Mouse (Mus musculus): ENCODE data around the gene Rbks. TPM values are rescaled to one million over a fixed set of nuclear protein-coding genes. Genes with fewer than 3 reads are reported as not detected.
A peak's percentile ranks its signal among the peaks of the same experiment; 100 is the strongest.

The Rbks gene
- 3.1 and 3.6 TPM in 2 replicates for polyA plus RNA-seq (2012; rRNA removed)

DNA sequence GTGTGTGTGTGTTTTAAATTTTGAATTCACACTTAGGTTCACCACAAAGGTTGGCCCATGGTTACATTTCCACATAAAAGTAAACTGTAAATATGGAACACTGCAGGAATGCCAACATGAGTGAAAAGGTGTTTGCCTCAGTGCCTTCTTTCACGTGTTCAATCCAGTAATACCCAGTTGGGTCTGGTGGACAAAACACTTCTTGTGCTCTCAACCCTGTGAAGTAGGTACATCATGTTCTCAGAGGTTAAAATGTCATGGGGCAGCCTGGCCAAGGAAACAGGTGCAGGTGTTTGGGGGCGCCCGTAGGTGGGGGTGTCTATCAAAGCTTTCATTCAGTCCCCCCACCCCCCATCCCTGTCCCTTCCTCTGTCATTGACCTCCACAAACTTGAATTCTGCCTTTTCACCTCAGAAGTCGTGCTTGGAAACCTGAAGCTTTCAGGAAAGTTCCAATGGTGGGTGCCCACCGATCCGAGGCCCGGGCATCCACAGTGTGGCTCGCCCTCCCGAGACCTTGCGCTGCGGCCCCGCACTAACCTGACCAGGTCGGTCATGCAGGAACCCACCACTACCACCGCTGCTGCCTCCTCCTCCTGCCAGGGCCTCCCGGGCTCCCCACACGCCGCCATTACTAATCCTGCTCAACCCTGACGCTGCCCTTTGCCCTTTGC, at the start of gene Rbks:
TSS of gene Rbks (minus strand) at position 657 of the 673 bp plus-strand sequence.
- no peak for DNase-seq (ENCODE audit: extremely low spot score in 1 of 2, low spot score in 1 of 2)

DNA sequence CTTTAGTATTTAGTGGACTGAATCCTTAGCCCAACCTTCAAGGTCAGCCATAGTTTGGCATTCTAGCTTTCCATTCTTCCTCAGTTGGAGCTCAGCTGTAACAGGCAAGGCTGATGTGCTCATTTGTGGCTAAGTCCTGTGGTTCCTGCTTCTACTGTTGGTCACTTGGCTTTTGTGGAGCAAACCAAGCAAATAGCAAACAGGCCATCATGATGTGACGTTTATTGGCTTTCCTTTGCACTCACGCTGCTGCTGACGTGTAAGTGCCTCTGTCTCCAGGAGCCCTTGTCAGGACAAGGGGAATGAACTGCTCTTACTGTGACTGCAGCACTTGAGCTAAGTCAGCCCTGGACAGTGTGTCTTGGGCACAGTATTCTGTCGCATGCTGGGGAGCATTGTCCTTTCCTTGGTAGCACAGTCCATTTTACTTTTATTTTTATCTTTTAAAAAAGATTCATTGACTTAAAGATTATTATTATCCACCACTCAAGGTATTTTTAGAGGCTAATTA, 45.1 kb upstream of the Rbks start:
- DNase-seq (ENCODE audit: extremely low spot score in 1 of 2, low spot score in 1 of 2) = no peak

DNA sequence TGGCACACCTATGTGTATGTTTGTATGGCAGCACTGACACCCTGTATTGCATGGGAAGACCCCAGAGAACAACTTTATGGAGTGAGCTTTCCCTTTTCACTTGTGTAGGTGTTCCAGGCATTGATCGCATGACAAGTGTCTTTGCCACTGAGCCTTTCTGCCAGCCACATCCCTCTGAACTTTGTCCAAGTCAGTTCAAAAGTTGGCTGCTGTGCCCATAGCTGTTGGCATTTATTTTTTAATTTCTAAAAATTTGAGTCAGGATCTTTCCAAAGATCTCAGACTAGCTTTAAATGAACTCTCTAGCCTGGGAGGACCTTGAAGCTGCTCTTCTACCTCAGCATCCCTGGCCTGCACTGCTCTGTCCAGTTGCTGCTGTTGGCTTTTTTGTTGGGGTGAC, 44.5 kb upstream of the Rbks start:
- DNase-seq (ENCODE audit: extremely low spot score in 1 of 2, low spot score in 1 of 2) = no peak

DNA sequence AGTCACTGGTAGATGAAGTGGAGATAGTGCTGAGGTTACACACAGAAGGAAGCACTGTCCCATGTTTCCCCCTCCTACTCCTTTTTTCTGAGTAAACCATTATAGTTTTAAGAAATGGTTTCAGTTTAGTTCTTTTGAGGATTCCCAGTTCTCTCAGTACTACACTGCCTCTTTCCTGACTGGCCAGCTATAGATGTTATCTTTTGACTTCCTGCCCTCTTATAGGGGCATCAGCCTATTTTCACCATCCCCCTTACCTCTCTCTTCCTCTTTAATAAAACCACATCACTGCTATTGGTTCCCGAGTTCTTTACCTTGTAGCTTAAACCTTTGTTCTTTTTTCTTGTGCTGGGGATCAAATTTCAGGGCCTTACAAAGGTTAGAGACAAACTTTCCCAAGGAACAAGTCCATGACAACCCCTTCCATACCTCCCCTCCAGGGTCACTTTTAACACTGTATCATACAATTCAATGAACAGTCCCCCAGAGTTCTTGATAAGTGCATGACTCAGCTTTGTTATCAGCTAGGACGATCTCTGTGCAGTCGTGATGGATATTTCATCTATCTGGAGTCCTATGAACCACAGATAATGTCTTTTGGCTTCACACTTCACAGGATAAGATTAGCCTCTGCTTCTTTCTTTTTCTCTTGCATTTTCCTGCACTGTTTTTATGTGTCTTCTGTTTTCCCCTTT, 35.4 kb upstream of the Rbks start:
- DNase-seq (ENCODE audit: extremely low spot score in 1 of 2, low spot score in 1 of 2) = no peak

DNA sequence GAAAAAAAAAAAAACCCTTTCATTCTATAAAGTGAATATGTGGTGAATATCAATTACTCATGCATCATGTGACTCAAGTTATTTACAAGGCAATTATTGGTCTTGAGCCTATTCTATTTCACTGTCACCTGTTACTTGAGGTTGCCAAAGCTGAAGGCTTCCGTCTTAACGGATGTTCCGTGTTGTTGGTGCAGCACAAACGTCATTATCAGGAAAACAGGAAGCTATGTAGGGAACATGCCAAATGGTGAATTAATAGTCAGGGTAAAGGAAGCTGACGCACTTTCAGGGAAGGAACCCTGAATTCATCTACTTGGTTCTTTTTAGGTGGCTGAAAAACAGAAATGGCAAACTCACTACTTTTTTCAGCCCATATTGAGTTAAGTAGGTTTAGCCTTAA, 30.0 kb upstream of the Rbks start:
- DNase-seq (ENCODE audit: extremely low spot score in 1 of 2, low spot score in 1 of 2) = no peak

DNA sequence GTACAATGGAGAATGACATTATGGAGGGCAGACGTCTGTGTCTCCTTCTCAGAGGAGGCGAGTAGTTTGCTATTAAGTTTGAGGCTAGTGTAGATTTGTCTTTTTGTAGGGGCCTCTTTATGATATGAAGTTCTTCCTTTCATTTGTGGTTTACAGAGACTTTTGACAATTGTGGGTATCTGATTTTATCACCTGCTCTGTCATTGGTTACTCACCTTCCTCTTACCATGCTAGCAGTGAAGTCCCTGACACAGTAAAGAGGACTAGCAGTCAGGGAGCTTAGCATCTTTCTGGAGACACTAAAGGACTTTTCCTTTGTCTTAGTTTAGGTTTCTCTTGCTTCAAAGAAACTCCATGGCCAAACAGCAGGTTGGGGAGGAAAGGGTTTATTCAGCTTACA, 28.5 kb upstream of the Rbks start:
- DNase-seq (ENCODE audit: extremely low spot score in 1 of 2, low spot score in 1 of 2) = no peak

DNA sequence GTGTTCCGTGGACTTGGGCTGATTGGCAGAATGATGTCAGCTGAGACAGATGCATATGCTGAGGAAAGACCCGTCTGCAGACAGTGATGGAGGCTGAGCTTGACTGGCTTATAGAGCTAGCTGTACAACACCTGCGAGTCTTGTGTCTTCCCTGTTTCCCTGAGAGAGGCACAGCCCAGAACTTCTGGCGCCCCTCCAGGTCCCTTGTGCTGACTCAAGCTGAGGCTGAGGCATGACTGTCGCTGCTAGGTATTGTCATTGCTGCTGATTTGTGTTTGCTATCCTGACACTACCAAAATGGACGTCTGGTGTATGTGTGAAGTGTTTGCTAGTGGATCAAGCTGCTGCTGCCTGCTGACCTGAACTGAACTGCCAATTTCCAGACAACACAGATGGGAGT, 27.1 kb upstream of the Rbks start:
- DNase-seq (ENCODE audit: extremely low spot score in 1 of 2, low spot score in 1 of 2) = no peak

DNA sequence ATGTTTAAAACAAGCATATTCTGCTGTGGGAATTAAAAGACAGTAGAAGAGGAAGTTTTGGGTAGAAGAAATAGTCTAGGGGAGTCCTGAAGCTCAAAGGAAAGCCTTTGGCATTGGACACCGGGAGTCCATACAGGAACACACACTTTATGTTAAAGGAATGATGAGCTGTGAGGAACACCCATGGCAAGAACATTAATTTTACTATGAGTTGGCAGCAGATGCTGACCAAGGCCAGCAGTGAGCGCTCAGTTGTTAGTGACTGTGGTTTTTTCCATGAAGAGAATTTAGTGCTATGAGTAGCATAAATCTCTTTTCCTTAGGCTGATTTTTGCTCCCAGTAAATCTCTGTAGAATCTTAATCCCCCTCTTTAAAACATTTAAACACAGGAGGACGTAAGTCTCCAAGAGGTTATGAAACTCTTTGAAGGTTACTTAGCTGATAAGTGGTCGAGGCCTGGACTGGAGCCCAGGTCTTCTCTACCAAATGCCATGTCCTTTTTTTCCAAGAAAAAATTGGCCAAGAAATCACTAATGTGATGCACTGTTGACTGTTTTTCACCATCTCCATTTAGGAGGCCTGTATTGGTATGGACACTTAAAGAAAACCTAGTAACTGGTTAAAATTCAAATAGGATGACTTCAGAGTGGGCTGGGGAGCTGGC, 18.2 kb upstream of the Rbks start:
- no peak for DNase-seq (ENCODE audit: extremely low spot score in 1 of 2, low spot score in 1 of 2)

DNA sequence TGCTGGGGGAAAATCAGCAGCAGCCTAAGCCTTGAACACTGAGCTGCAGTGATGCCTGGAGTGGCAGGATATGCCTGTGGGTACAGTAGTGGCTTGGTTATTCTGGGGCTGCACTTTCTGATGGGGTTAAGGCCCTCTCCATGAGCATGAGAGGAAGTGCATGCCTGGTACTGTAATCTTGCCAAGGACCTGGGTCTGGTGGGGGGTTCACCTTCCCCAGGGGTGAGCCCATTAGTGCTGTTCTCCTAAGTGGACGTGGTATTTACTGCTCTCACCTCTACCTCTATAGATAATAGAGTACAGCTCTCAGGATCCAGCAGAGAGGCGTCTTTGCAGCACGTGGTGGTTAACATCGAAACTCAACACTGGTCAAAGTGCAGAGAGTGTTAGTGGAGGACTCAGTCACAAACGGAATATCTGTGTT, 16.4 kb upstream of the Rbks start:
- no peak for DNase-seq (ENCODE audit: extremely low spot score in 1 of 2, low spot score in 1 of 2)

DNA sequence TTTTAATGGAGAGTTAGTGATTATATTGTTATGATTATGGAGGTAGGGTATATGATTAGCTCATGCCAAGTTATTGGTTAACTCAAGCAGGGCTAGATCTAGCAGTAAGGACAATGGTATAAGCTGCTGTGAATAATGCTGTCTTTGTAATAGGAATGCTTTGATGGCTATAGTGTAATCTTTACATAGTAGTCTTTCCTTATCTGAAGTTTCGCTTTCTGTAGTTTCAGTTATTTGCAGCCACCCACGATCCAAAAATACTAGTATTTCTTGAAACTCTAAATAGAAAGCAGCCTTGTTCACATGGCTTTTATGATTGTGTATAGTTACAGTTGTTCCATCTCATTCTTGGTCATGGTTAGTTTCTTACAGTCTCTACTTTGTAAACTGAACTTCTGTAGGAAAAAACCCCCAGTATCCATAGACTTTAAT, 15.9 kb upstream of the Rbks start:
- DNase-seq (ENCODE audit: extremely low spot score in 1 of 2, low spot score in 1 of 2) = no peak

DNA sequence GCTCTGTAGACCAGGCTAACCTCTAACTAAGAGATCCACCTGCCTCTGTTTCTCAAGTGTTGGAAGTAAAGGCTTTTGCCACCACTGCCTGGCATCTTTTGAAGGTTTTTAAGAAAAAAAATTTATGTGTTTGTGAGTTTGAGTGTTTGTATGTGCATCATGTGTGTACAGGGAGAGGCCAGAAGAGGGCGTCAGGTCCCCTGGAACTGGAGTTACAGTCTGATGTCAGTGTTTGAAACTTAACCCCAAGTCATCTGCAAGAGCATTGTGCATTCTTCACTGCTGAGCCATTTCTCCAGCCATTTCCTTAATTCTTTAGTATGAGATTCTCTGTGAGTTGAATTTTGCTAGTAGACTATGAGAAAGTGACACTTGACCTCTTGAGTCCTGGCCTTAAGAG, 12.0 kb upstream of the Rbks start:
- DNase-seq (ENCODE audit: extremely low spot score in 1 of 2, low spot score in 1 of 2) = no peak

DNA sequence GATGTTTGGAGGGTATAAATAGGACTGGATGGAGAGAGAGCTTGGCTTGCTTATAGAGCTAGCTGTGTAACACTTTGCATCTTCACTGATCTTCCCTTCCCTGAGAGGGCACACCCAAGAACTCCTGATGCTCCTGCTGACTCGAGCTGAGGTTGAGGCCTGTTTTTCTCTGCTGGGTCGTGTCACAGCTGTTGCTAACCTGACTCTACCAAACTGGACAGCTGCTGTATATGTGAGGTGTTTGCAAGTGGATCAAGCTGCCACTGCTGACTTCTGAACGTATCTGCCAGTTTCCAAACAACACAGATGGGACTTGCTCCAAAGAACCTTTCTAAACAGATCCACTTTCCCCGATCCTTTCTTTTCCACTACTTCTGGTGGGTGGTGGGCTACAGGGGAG, 9.4 kb upstream of the Rbks start:
- no peak for DNase-seq (ENCODE audit: extremely low spot score in 1 of 2, low spot score in 1 of 2)

DNA sequence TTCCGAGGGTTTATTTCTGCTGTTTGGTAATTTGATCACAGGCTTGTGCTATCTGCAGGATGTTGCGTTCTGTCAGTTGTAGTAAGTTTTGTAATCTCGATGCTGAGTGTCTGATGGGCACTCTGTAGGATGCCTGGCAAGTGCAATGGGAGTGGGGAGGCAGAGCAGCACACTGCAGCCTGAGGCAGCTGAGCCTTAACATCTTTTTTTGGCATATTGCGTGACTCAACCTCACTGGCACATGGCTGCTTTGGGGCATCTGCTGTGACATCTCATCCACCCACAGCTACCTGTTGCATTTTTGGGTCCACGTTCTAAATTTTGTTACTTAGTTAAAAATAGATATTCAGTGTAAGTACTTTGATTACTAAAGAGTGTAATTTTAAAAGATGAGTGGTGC, 7.5 kb upstream of the Rbks start:
- DNase-seq (ENCODE audit: extremely low spot score in 1 of 2, low spot score in 1 of 2) = peak; percentile 85 to 88

DNA sequence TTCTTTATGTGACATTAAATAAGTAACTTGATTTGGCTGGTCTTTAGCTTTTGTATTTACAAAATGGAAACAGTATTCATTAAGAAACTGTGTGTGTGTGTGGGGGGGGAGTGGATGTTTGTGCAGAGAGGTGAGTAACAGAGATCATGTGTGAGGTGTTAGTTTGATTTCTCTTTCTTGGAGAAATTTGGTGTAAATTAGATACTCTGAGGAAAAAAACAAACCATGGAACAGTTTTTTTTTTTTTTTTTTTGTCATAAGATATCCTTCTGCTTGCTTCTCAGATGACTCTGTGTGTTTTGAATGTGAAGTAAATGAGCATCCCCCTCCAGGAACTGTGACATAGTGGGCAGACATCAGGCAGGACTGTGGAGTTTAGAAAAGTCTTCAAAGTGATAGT, 2.0 kb upstream of the Rbks start:
- no peak for DNase-seq (ENCODE audit: extremely low spot score in 1 of 2, low spot score in 1 of 2)

DNA sequence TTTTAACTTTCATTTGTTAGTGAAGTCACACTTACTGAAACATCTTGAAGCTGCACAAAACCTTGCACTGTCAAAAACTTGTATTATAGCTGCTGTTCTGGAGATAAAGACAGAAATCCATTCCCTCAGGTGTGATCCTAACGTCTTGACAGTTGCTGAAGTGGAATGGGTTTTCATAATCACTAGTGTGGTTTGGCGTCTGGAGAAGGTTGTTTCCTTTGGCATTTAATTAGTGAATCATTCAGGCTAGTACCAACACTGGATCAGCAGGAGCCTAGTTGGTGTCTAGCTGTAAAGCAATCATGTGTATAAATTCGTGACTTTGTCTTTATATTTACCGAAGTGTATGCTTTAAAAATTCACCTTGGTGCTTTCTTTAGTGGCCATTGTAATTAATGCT, 1.5 kb upstream of the Rbks start:
- DNase-seq (ENCODE audit: extremely low spot score in 1 of 2, low spot score in 1 of 2) = no peak

DNA sequence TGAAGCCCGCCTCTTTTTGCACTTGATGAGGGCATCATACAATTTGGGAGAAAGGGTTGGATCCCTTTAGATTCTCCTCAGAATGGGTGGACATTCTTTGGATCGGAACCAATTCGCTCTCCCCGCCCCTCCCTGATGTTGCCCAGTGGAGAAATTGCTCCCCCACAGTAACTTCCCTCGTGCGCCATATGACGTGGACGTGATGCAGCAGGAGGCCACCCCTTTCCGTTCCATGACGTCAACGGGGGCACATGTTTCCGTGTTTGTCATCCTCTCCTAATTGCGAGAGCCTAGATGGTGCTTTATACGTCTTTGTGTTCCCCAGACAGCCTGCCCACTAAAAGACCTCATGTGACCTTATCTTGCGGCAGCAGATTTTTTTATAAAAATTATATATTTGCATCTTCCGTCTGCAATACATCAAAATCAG, 885 bp upstream of the Rbks start:
- DNase-seq (ENCODE audit: extremely low spot score in 1 of 2, low spot score in 1 of 2) = peak; percentile 77 to 85

DNA sequence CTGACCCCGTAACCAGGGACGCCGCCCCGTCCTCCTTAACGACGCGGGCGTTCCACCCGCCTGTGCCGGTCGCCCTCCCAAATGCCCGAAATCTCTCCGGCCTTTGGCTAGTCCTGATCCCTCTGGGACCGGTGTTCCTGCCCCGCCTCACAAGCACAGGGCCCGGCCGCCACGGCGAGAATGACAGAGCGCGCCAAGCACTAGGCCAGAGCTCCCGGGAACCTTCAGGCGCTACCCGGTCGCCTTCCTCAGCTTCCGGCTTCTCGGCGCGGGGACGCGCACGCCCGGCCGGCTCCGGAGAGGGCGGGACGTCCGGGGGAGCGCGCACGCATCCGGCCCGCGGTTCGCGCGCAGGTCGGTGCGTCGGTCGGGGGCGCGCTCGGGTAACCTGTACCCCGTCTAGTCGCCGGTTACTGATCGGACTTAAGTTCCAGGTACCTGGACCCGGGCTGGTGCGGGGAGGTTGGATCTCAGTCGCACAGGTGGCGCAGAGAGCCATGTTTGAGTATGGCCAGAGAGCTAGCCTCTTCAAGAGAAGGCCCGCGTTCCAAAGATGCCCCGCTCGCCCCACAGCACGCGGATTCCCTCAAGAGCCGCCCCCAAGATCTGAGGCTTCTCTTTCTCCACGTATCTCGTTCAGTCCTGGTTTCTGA, 343 bp upstream of the Rbks start, which contains the start of gene Babam2:
TSS of gene Babam2 (plus strand) at position 41 of the 653 bp plus-strand sequence.
- peak; percentile 72 to 88 for DNase-seq (ENCODE audit: extremely low spot score in 1 of 2, low spot score in 1 of 2)

DNA sequence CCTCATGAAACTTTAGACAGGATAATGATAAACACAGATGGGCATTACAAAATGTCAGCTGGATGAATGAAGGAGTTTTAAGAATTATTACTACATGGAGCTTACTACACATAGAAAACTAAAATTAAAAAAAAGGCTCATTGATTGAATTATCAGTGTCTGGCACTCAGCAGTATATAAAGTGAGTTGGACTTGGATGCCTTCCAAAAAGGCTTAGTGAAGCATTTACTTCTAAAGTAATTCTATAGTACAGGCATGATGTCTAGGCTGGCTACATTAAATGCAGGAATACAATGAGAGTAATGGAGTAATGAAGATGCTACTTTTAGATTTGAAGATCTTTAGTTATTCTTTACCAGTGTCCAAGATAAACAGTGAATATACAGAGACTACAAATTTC, 4.2 kb downstream of the Rbks start:
- DNase-seq (ENCODE audit: extremely low spot score in 1 of 2, low spot score in 1 of 2) = no peak

DNA sequence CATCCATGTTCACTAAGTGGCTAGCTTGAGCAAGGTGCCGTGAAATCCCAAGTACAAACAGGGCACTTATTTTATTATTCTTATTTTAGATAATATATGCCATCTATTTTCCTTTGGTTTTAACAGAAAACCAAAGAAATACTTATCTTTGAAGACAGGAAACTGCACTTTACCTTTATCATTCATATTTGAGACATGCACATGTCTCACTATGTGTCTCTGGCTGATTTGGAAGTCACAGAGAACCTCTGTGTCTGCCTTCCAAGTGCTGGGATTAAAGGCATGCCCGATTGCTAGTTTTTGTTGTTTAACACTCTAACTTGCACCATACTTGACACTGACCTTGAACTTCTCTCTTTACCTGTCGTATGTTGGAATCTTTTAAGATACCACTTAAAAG, 9.5 kb downstream of the Rbks start:
- no peak for DNase-seq (ENCODE audit: extremely low spot score in 1 of 2, low spot score in 1 of 2)

DNA sequence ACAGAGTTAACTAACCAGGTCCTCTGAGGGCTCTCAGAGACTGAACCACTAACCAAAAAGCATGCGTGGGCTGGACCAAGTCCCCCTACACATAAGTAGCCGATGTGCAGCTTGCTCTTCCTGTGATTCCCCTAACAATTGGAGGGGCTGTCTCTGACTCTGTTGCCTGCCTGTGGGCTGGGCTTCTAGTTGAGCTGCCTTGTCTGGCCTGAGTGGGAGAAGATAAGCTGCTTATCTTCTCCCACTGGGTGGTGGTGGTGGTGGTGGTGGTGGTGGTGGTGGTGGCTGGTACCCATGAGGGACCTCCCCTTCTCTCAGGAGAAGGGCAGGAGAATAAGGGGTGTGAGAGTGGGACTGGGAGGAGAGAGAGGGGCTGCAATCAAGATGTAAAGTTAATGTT, 11.4 kb downstream of the Rbks start:
- DNase-seq (ENCODE audit: extremely low spot score in 1 of 2, low spot score in 1 of 2) = no peak

DNA sequence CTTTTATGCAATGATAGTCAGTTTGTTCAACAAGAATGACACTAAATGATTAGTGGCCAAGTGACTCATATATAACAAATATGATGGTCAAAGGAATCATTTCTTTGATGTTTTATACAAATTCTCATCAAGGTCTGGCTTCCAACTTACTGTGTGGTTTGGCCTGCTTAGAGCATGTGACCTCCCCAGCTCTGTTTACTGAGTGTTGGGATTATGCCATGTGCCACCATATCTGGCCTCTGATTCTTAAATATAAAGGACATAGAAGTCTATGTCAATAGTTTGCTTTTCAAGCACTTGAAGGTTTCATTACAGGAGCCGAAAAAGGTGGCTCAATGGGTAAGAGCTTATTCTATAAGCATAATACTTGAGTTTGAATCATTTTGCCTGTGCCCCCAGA, 15.1 kb downstream of the Rbks start:
- no peak for DNase-seq (ENCODE audit: extremely low spot score in 1 of 2, low spot score in 1 of 2)
